Mouse (Mus musculus) CD4-positive, CD25-positive, alpha-beta regulatory T cell, adult 9 weeks (primary cell): ENCODE data around the gene Gm8764. TPM values are rescaled to one million over a fixed set of nuclear protein-coding genes. Genes with fewer than 3 reads are reported as not detected.

Experiments used
- polyA plus RNA-seq: library from polyadenylated mRNA; unstranded; fragments of 100-300 nt; shearing (Covaris generic); gene quantifications from one replicate; pipeline ENCODE4 v1.2.1, GENCODE M21; 2017

Gene Gm8764
- not detected for polyA plus RNA-seq

GRCm38 (mm10) chr10:104159706-104160105, at the start of gene Gm8764:
Gene Gm8764 (plus strand): TSS chr10:104160006.

GRCm38 (mm10) chr10:104142687-104143086, 17.1 kb upstream of the Gm8764 start, which contains the start of gene Gm21293:
Gene Gm21293 (plus strand): TSS chr10:104142987.

GRCm38 (mm10) chr10:104151197-104151596, 8.6 kb upstream of the Gm8764 start, which contains the start of gene Gm6763:
Gene Gm6763 (plus strand): TSS chr10:104151497.

GRCm38 (mm10) chr10:104168215-104168614, 8.4 kb downstream of the Gm8764 start, which contains the start of gene Gm21304:
Gene Gm21304 (plus strand): TSS chr10:104168515.

GRCm38 (mm10) chr10:104176724-104177123, 16.9 kb downstream of the Gm8764 start, which contains the start of gene Gm21312:
Gene Gm21312 (plus strand): TSS chr10:104177024.

GRCm38 (mm10) chr10:104185233-104185632, 25.4 kb downstream of the Gm8764 start, which contains the start of gene Gm20765:
Gene Gm20765 (plus strand): TSS chr10:104185533.

GRCm38 (mm10) chr10:104193742-104194141, 33.9 kb downstream of the Gm8764 start, which contains the start of gene Gm4340:
Gene Gm4340 (plus strand): TSS chr10:104194042.

Other genes starting within 250 kb of the Gm8764 start
- not detected for gene Gm21293, start 17.0 kb upstream of the Gm8764 start, polyA plus RNA-seq
- not detected for gene Gm6763, start 8.5 kb upstream of the Gm8764 start, polyA plus RNA-seq
- not detected for gene Gm21304, start 8.5 kb downstream of the Gm8764 start, polyA plus RNA-seq
- not detected for gene Gm21312, start 17.0 kb downstream of the Gm8764 start, polyA plus RNA-seq
- gene Gm20765, start 25.5 kb downstream of the Gm8764 start, polyA plus RNA-seq = not detected
- gene Gm4340, start 34.0 kb downstream of the Gm8764 start, polyA plus RNA-seq = not detected